Mouse (Mus musculus) liver, adult 2 months (tissue): ENCODE results near the gene E030018B13Rik. TPM values are rescaled to one million over a fixed set of nuclear protein-coding genes. Genes with fewer than 3 reads are reported as not detected.

Experiments
- DNase-seq: peaks from one replicate; pipeline ENCODE4 v3.0.0-alpha.2; 2011; ENCODE audit warnings: low read depth, low spot score; ENCODE audit errors: extremely low read depth
- H3K27ac ChIP-seq: fragments of 200-500 bp; replicated peaks from 2 replicates; pipeline ENCODE4 v1.5.1; 2012; ENCODE audit warnings: low read depth, mild to moderate bottlenecking, control low read depth, inconsistent platforms, low read length; ENCODE audit not compliant: insufficient read depth
- H3K27me3 ChIP-seq: fragments of 200-500 bp; 2 replicates; pipeline ENCODE4 v1.6.1; 2012; ENCODE audit warnings: mild to moderate bottlenecking, moderate library complexity, low read length, inconsistent platforms; ENCODE audit not compliant: control insufficient read depth, insufficient read depth
- H3K36me3 ChIP-seq: fragments of 200-500 bp; 2 replicates; pipeline ENCODE4 v1.6.1; 2012; ENCODE audit warnings: low read length, inconsistent platforms; ENCODE audit not compliant: control insufficient read depth, insufficient read depth
- H3K4me1 ChIP-seq: fragments of 200-500 bp; 2 replicates; pipeline ENCODE4 v1.6.1; 2011; ENCODE audit warnings: low read length; ENCODE audit not compliant: control insufficient read depth, insufficient read depth
- H3K4me3 ChIP-seq: fragments of 200-500 bp; 2 replicates; pipeline ENCODE4 v1.5.1; 2011; ENCODE audit warnings: low read depth, mild to moderate bottlenecking, control low read depth, low read length, moderate library complexity; ENCODE audit not compliant: insufficient read depth
- H3K79me2 ChIP-seq: fragments of 200-500 bp; 2 replicates; pipeline ENCODE4 v1.6.1; 2012; ENCODE audit warnings: inconsistent platforms, mild to moderate bottlenecking, low read length, moderate library complexity; ENCODE audit not compliant: control insufficient read depth, insufficient read depth
- H3K9ac ChIP-seq: fragments of 200-500 bp; 2 replicates; pipeline ENCODE4 v1.6.1; 2012; ENCODE audit warnings: low read depth, mild to moderate bottlenecking, control low read depth, inconsistent platforms, low read length
- CTCF ChIP-seq: fragments of 200-500 bp; IDR thresholded peaks from 2 replicates; pipeline ENCODE4 v1.5.1; 2011; ENCODE audit warnings: low read depth, low read length, control low read depth
- POLR2A ChIP-seq: fragments of 200-500 bp; IDR thresholded peaks from 2 replicates; pipeline ENCODE4 v1.6.1; 2011; ENCODE audit warnings: low read length, control low read depth; ENCODE audit not compliant: insufficient read depth; ENCODE audit errors: extremely low read depth
- WGBS: fragments of 180-500 bp; shearing (Covaris S2); methylation state at CpG from one replicate; pipeline ENCODE4 v1.1.7; 2018; 5-methylcytosine and 5-hydroxymethylcytosine counted together
- polyA plus RNA-seq: library from polyadenylated mRNA; depleted of rRNA; stranded (reverse); fragments of >200 nt; gene quantifications from 2 replicates; pipeline ENCODE4 v1.2.3, GENCODE M21; 2012
- total RNA-seq: library from RNA; depleted of rRNA; stranded (reverse); fragments of >200 nt; gene quantifications from 2 replicates; pipeline ENCODE4 v1.2.3, GENCODE M21; 2014

E030018B13Rik gene
- total and polyA plus RNA-seq, 2 experiments: 0.09 TPM; not detected in 1

- Histone ChIP-seq H3K9ac (no peak overlapping the region), H3K27ac (peak overlapping the region; percentile 71), H3K4me1 (peaks cover 64% of the 10 kb centered on the region), H3K27me3 (no peaks in the 10 kb centered on the region), H3K4me3 (no peak overlapping the region), H3K36me3 (no peaks in the 10 kb centered on the region), H3K79me2 (peaks cover 55% of the 10 kb centered on the region; the same call in 1 of the 2 replicates)
- 93% methylated on average over 8 of the region's 8 CpGs for WGBS
- DNase-seq: no peak
- no peak for TF ChIP-seq CTCF
- no peak for TF ChIP-seq POLR2A
These were observed 16.7 kb upstream of the E030018B13Rik start for GRCm38 (mm10) chr7:63899925-63900324.

GRCm38 (mm10) chr7:63900411-63900810 is 16.2 kb upstream of the E030018B13Rik start:
- Histone ChIP-seq H3K27ac (peak overlapping the region; percentile 71), H3K4me1 (peaks cover 67% of the 10 kb centered on the region), H3K9ac (no peak overlapping the region), H3K27me3 (no peaks in the 10 kb centered on the region), H3K79me2 (peaks cover 60% of the 10 kb centered on the region; the same call in 1 of the 2 replicates), H3K36me3 (no peaks in the 10 kb centered on the region), H3K4me3 (no peak overlapping the region)
- TF ChIP-seq POLR2A (no peak), CTCF (no peak)
- 89% methylated on average over 2 of the region's 2 CpGs for WGBS
- DNase-seq: no peak

- Histone ChIP-seq H3K27ac (peak overlapping the region; percentile 71; the same call in 1 of the 2 replicates), H3K4me1 (peaks cover 62% of the 10 kb centered on the region)
These were observed 15.3 kb upstream of the E030018B13Rik start for GRCm38 (mm10) chr7:63901346-63901745.

GRCm38 (mm10) chr7:63901942-63902341 is 14.7 kb upstream of the E030018B13Rik start:
- Histone ChIP-seq H3K4me1 (peaks cover 61% of the 10 kb centered on the region), H3K9ac (peak overlapping the region; percentile 22; the same call in 1 of the 2 replicates), H3K79me2 (peaks cover 68% of the 10 kb centered on the region; the same call in 1 of the 2 replicates), H3K36me3 (no peaks in the 10 kb centered on the region), H3K27me3 (no peaks in the 10 kb centered on the region), H3K4me3 (no peak overlapping the region), H3K27ac (peak overlapping the region; percentile 100)
- DNase-seq: no peak
- 76% methylated on average over 3 of the region's 3 CpGs for WGBS
- TF ChIP-seq CTCF (no peak), POLR2A (no peak)

More at GRCm38 (mm10) chr7:63901346-63901745, 15.3 kb upstream of the E030018B13Rik start:
- Histone ChIP-seq H3K79me2 (peaks cover 66% of the 10 kb centered on the region; the same call in 1 of the 2 replicates), H3K27me3 (no peaks in the 10 kb centered on the region), H3K36me3 (no peaks in the 10 kb centered on the region), H3K9ac (no peak overlapping the region), H3K4me3 (no peak overlapping the region)
- 73% methylated on average over 11 of the region's 11 CpGs for WGBS
- TF ChIP-seq CTCF (no peak), POLR2A (no peak)
- DNase-seq: no peak

- no peaks in the 10 kb centered on the region for H3K36me3 ChIP-seq
- peak overlapping the region; percentile 69 for H3K9ac ChIP-seq
- DNase-seq: no peak
- TF ChIP-seq CTCF (no peak), POLR2A (no peak)
- no peaks in the 10 kb centered on the region for H3K27me3 ChIP-seq
- WGBS: 52% methylated on average over 3 of the region's 3 CpGs
- H3K4me1 ChIP-seq: peaks cover 59% of the 10 kb centered on the region
- H3K4me3 ChIP-seq: no peak overlapping the region
- H3K27ac ChIP-seq: peak overlapping the region; percentile 100
- peaks cover 76% of the 10 kb centered on the region; the same call in 1 of the 2 replicates for H3K79me2 ChIP-seq
These were observed 13.9 kb upstream of the E030018B13Rik start for GRCm38 (mm10) chr7:63902604-63903210.
